Mouse (Mus musculus) small intestine, adult 2 months (tissue): ENCODE results near the gene Gm49711.

ENCODE experiments used
- CTCF ChIP-seq: fragments of 200-500 bp; IDR thresholded peaks from 2 replicates; pipeline ENCODE4 v1.5.1; 2012; ENCODE audit warnings: low read depth, mild to moderate bottlenecking, control low read depth, inconsistent platforms, low read length, moderate library complexity, mixed read lengths; ENCODE audit not compliant: insufficient replicate concordance, insufficient read length; ENCODE audit errors: extremely low read depth
- POLR2A ChIP-seq: fragments of 200-500 bp; IDR thresholded peaks from 2 replicates; pipeline ENCODE4 v1.6.1; 2012; ENCODE audit warnings: low read depth, mild to moderate bottlenecking, control low read depth, inconsistent platforms, low read length, moderate library complexity

DNA sequence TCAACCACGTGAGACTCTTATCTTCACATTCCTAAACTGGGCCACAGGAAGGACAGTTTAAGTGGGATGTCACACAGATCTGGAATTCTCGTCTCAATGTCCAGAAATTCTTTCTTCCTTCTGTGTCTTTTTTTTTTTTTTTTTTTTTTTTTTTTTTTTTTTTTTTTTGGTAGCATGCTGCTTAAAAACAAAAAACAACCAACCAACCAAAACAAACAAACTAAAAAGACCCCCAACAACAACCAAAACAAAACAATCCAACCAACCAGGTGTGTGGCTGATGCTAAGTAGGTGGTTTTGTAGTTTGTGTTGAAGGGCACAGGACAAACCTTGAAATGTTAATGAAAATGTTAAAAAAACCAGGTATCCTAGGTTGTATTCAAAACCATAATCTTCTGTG, 1.4 kb upstream of the Gm49711 start:
- no peak for TF ChIP-seq CTCF
- no peak for TF ChIP-seq POLR2A
